24 mouse cellular contexts compared by ENCODE assay signal in the genomic region with DNA sequence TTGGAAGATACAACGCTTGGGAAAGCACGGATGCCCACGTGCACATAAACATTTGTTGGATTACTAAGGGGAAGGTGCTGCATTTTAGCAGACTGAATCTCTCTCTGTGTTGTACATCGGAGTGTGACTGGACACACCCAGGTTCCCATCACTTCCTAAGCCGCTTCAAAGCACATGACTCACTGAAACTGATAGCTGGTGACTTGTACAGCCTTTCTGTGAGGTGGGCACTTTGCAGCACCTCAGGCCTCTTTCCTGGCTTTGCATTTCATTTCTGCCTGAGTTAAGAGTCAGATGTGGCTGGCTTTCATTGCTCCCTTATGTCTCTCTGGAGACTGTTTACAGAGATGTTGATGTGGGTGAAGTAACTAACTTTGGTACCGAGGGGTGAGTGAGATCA.
"Had no signal": no experiment of that assay in that cellular context is flagged by ENCODE, and none has a peak within 500 bp of the region (broad histone marks: within the 10 kb centered on the region; RNA-seq: fewer than 3 reads in every experiment).

No protein-coding gene starts in this region.

- H3K4me3 ChIP-seq: heart, embryonic 13.5 days; heart, embryonic 15.5 days; intestine, embryonic 15.5 days; layer of hippocampus, adult 2 months; left cerebral cortex, adult 2 months; limb, embryonic 13.5 days; limb, embryonic 15.5 days; liver, embryonic 12.5 days had no signal

- ATAC-seq: hindbrain, embryonic 16.5 days; inflammation-experienced regulatory T-cells, adult 6 months; intestine, embryonic 15.5 days; intestine, postnatal 0 days had no signal

- DNase-seq: gastrocnemius, postnatal 14 days; gastrocnemius, postnatal 36 days; heart, adult 11 months; heart, postnatal 14 days; heart, postnatal 36 days; kidney, adult 18-20 months; kidney, adult 8-10 months; kidney, postnatal 10 days; kidney, postnatal 25 days; kidney, postnatal 4 days; left cerebral cortex, postnatal 4 days had no signal

- H3K4me1 ChIP-seq: intestine, embryonic 15.5 days; limb, embryonic 13.5 days; limb, embryonic 15.5 days had no signal

- H3K9me3 ChIP-seq: heart, embryonic 13.5 days; heart, embryonic 15.5 days; intestine, embryonic 15.5 days; limb, embryonic 13.5 days; limb, embryonic 15.5 days; liver, embryonic 12.5 days had no signal

- H3K27me3 ChIP-seq: heart, embryonic 13.5 days; heart, embryonic 15.5 days; intestine, embryonic 15.5 days; limb, embryonic 13.5 days; limb, embryonic 15.5 days; liver, embryonic 12.5 days had no signal

- H3K4me2 ChIP-seq: heart, embryonic 11.5 days; heart, embryonic 13.5 days; heart, embryonic 15.5 days; hindbrain, embryonic 14.5 days; intestine, embryonic 15.5 days; limb, embryonic 13.5 days; limb, embryonic 15.5 days; liver, embryonic 12.5 days had no signal

- H3K9ac ChIP-seq: heart, embryonic 13.5 days; heart, embryonic 15.5 days; hindbrain, embryonic 14.5 days; intestine, embryonic 15.5 days; limb, embryonic 13.5 days; limb, embryonic 15.5 days; liver, embryonic 12.5 days had no signal

- H3K27ac ChIP-seq: heart, embryonic 13.5 days; heart, embryonic 15.5 days; hindbrain, embryonic 14.5 days; intestine, embryonic 15.5 days; layer of hippocampus, adult 2 months; left cerebral cortex, adult 2 months; limb, embryonic 13.5 days; limb, embryonic 15.5 days; liver, embryonic 12.5 days had no signal

- H3K36me3 ChIP-seq: heart, embryonic 13.5 days; heart, embryonic 15.5 days; intestine, embryonic 15.5 days; limb, embryonic 13.5 days; limb, embryonic 15.5 days; liver, embryonic 12.5 days had no signal
